Mouse (Mus musculus) cortical plate, adult 2 months (tissue): ENCODE results near the gene Hif3a. TPM values are rescaled to one million over a fixed set of nuclear protein-coding genes. Genes with fewer than 3 reads are reported as not detected.

ENCODE experiments used
- H3K27ac ChIP-seq: fragments of 200-500 bp; 2 replicates; pipeline ENCODE4 v1.5.1; 2012; ENCODE audit warnings: low read length, control low read depth, inconsistent platforms; ENCODE audit not compliant: insufficient read depth
- H3K4me1 ChIP-seq: fragments of 200-500 bp; 2 replicates; pipeline ENCODE4 v1.6.1; 2011; ENCODE audit warnings: low read length; ENCODE audit not compliant: control insufficient read depth, insufficient read depth
- H3K4me3 ChIP-seq: fragments of 200-500 bp; 2 replicates; pipeline ENCODE4 v1.5.1; 2011; ENCODE audit warnings: mild to moderate bottlenecking, low read length, control low read depth; ENCODE audit not compliant: insufficient read depth
- CTCF ChIP-seq: fragments of 200-500 bp; IDR thresholded peaks from 2 replicates; pipeline ENCODE4 v1.5.1; 2011; ENCODE audit warnings: mild to moderate bottlenecking, control low read depth, low read length; ENCODE audit not compliant: insufficient read depth; ENCODE audit errors: extremely low read depth
- POLR2A ChIP-seq: fragments of 200-500 bp; IDR thresholded peaks from 2 replicates; pipeline ENCODE4 v1.6.1; 2011; ENCODE audit warnings: mild to moderate bottlenecking, low read length, control low read depth; ENCODE audit not compliant: insufficient read depth; ENCODE audit errors: extremely low read depth
- polyA plus RNA-seq: library from polyadenylated mRNA; depleted of rRNA; stranded (reverse); fragments of >200 nt; gene quantifications from 2 replicates; pipeline ENCODE4 v1.2.3, GENCODE M21; 2012; rRNA removed

Gene Hif3a
- polyA plus RNA-seq, 1 experiment = 3.3 TPM

GRCm38 (mm10) chr7:16994400-16994799, 67.8 kb downstream of the Hif3a start:
- Histone ChIP-seq H3K4me3 (peak overlapping the region; percentile 28; the same call in 1 of the 2 replicates), H3K4me1 (no peaks in the 10 kb centered on the region), H3K27ac (no peak overlapping the region)
- no peak for TF ChIP-seq POLR2A
- no peak for TF ChIP-seq CTCF

DNA sequence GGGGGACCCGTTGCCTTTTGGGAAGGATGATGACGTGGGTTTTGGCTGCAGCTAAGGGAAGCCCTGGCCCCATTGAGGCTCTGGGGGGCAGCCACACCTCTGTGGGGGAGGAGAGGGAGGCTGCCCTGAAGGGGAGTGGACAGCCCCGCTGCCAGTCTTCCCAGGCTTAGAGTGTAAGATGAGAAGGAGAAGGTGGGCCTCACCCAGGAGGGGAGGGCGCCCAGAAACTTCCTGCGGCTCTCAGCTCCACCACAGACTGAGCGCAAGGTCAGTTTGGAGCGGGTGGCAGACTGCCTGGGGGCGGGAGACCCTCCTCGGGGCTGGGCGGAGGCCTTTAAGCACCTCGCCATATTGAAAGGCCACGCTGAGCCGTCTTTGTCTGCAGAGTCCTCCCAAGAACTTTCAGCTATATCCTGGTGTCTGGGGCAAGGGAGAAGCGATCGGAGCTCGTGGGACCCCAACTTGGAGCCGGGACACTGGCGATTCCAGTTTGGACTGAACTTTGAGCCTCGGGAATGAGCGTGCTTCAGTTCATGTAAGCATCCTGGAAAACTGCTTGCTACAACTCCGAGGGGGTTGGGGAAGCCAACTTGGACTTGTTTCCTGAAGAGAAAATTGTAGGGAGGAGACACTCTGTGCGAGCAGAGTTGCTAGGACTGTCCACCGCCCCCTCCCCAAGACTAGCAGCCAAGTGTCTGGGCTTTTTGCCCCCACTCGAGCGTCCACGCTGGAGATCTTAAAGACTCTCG, 68.4 kb downstream of the Hif3a start:
- Histone ChIP-seq H3K4me3 (peak overlapping the region; percentile 28), H3K27ac (no peak overlapping the region), H3K4me1 (no peaks in the 10 kb centered on the region)
- TF ChIP-seq CTCF = no peak
- 0 out of 2 replicates have a peak, but pooled peaks have one; percentile 16 for TF ChIP-seq POLR2A

GRCm38 (mm10) chr7:16992451-16992807, 69.8 kb downstream of the Hif3a start, which contains the start of gene Ccdc8:
Gene Ccdc8, plus strand, starts transcription at chr7:16992708.
- Histone ChIP-seq H3K4me3 (no peak within 1 kb of the TSS), H3K27ac (no peak within 1 kb of the TSS), H3K4me1 (peaks cover 2% of the 10 kb centered on the region; the same call in 1 of the 2 replicates)
- TF ChIP-seq POLR2A = no peak
- no peak for TF ChIP-seq CTCF

DNA sequence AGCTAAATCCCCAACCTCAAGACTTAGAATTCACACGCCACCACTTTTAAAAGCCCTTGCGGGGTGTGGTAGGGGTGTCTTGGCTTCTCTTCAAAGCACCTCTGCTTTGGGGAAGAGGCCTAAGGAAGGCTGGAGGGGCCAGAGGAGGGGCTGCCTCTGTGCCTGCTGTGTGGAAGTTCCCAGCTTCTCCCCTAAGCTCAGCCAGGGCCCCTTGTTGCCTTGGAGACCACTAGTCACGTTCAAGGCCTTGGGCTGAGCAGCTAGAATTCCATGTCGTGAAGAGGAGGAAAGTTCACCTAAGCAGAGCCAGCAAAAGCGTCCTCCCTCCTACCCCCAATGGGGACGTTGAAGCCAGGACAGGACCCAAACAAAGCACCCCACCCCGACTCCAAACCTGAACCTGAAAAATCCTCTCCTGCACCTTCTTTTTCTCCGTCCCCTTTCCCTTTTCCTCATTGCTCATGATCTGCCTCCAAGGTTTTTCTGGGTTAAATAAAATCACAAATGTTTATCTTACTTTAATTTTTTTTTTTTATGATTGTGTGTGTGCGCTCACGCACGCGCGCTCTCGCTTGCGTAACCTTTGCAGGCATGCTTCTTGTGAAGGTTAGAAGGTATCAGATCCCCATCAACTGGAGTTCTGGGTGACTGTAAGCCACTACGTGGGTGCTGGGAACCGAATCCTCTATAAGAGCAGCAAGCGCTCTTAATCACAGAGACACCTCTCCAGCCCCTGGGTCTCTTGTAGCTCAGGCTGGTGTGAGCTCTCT, 70.4 kb downstream of the Hif3a start:
- Histone ChIP-seq H3K27ac (no peak overlapping the region), H3K4me3 (no peak overlapping the region), H3K4me1 (peaks cover 5% of the 10 kb centered on the region)
- TF ChIP-seq CTCF (no peak), POLR2A (no peak)

DNA sequence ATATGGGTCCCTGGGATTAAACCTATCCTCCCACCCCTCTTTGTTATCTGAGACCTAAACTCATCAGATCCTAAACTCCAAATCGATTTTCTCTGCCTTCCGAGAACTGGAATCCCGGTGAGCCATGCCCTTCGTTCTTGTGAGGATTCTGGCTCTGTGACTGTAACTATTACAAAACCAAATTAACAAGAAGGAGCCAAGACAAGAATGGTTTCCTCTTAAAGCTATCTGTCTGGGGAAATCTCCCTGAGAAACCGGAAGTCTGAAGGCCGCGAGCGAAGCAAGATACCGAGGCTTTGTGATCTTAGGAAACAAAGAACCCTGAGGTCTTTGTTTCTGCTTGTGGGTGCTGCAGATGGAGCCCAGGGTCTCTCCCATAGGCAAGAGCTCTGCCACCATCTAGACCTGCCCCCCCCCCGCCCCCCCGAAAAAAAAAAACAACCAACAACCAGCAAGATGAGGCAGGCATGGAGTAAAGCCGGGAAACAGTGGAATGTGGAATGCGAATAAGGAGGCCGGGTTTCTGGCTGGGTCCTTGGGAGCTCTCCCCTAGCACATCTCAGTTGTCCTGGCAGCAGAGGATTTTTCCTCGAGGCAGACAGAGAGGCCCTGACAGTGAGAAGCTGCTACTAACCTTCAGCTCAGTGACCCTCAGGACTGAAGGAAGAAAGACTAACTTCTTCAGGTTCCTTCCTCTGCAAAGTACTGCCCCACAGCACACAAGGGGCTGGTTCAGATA, 72.1 kb downstream of the Hif3a start:
- TF ChIP-seq POLR2A (no peak), CTCF (no peak)
- peaks cover 11% of the 10 kb centered on the region for H3K4me1 ChIP-seq
- no peak overlapping the region for H3K4me3 ChIP-seq
- H3K27ac ChIP-seq = no peak overlapping the region

DNA sequence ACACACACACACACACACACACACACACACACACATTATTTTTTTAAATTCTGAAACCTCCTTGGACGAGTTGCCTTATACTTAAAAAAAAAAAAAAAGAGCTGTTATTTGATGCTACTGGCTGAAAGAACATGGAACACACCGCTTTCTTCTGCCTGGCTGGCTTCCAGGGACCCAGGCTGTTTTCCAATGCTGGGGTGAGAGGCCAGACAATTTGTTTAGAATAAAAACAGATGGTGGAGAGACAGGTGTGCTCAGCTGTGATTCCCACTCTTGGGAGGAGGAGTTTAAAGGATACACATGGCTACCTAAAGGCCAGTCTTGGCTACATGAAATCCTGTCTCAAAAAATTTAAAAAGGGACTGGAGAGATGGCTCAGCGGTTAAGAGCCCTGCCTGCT, 73.8 kb downstream of the Hif3a start:
- Histone ChIP-seq H3K27ac (no peak overlapping the region), H3K4me1 (peaks cover 14% of the 10 kb centered on the region), H3K4me3 (no peak overlapping the region)
- TF ChIP-seq POLR2A = no peak
- no peak for TF ChIP-seq CTCF

GRCm38 (mm10) chr7:16987541-16988149, 74.6 kb downstream of the Hif3a start:
- no peak overlapping the region; the same call in 1 of the 2 replicates for H3K4me3 ChIP-seq
- H3K4me1 ChIP-seq = peaks cover 14% of the 10 kb centered on the region
- no peak for TF ChIP-seq CTCF
- H3K27ac ChIP-seq = 0 out of 2 replicates have a peak overlapping the region, but pooled peaks have one; percentile 49

DNA sequence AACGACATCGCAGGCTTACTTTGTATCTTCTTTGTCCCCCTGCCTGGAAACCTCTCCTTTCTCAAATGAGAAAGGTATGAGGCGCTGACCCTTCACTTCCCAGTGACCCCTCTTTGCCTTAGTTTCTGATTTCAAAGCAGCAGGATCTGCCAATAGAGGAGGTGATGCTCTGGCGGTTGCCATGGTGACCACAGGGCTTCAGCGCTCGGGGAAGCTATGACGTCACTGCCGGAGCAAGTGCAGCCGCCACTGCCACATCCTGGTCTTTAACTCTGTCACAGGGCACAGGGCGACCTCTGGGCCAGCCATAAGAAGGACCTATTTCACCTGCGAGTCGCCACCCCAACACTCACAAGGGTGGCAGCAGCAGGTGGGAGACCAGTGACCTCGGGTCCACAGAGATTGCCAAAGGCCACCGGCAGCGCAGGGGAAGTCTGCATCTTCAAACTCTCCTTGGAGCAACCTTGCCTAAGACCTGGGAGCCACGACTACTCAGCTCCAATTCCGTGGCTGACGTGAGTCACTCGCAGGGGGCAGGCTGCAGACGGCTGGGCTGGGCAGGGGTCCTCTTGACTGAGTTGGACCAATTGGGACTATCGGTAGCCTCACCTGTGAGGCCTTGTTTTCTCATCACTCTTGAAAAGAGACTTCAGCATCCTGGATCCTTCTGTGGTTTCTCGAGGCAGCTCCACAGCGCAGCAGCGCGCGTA, 79.2 kb downstream of the Hif3a start, which contains the start of gene Gm42372:
Gene Gm42372, plus strand, starts transcription at position 228 of the 710 bp plus-strand sequence.
- peak within 1 kb of the TSS; percentile 69 for H3K4me3 ChIP-seq
- peak within 1 kb of the TSS; percentile 86 for H3K27ac ChIP-seq
- TF ChIP-seq POLR2A (peak; percentile 54; the same call in 1 of the 2 replicates), CTCF (no peak)
- peaks cover 16% of the 10 kb centered on the region for H3K4me1 ChIP-seq

Other genes with a start within 250 kb of the Hif3a start
- 291 and 307 TPM in 2 replicates for gene Strn4, start 246.5 kb downstream of the Hif3a start, polyA plus RNA-seq
- 42.3 and 44.0 TPM in 2 replicates for gene Fkrp, start 245.7 kb downstream of the Hif3a start, polyA plus RNA-seq
- 6.5 and 6.8 TPM in 2 replicates for gene Prkd2, start 219.5 kb downstream of the Hif3a start, polyA plus RNA-seq
- 169 and 184 TPM in 2 replicates for gene Dact3, start 187.1 kb downstream of the Hif3a start, polyA plus RNA-seq
- gene Gng8, start 170.6 kb downstream of the Hif3a start, polyA plus RNA-seq = 8.3 and 10.9 TPM in 2 replicates
- 0.08 and 0.17 TPM in 2 replicates for gene Ptgir, start 155.9 kb downstream of the Hif3a start, polyA plus RNA-seq
- gene Calm3, start 138.3 kb downstream of the Hif3a start, polyA plus RNA-seq = 1,956 and 2,049 TPM in 2 replicates
- gene Pnmal2, start 117.7 kb downstream of the Hif3a start, polyA plus RNA-seq = 89.8 and 103 TPM in 2 replicates
- 60.2 and 64.8 TPM in 2 replicates for gene Pnmal1, start 102.7 kb downstream of the Hif3a start, polyA plus RNA-seq
- gene Gm42372, start 79.3 kb downstream of the Hif3a start, polyA plus RNA-seq = 38.9 and 42.5 TPM in 2 replicates
- 1.8 and 1.9 TPM in 2 replicates for gene Ccdc8, start 69.7 kb downstream of the Hif3a start, polyA plus RNA-seq
- 263 and 268 TPM in 2 replicates for gene Ppp5c, start 34.5 kb downstream of the Hif3a start, polyA plus RNA-seq
- gene Psg16, start 11.6 kb upstream of the Hif3a start, polyA plus RNA-seq = 2.9 and 3.0 TPM in 2 replicates
- 0.09 and 0.10 TPM in 2 replicates for gene Ceacam3, start 87.9 kb upstream of the Hif3a start, polyA plus RNA-seq
- gene Psg29, start 141.1 kb upstream of the Hif3a start, polyA plus RNA-seq = 0.15 and 0.17 TPM in 2 replicates